Mouse (Mus musculus): ENCODE results near the gene 1110012L19Rik. TPM values are rescaled to one million over a fixed set of nuclear protein-coding genes. Genes with fewer than 3 reads are reported as not detected.
"Not testable (repeated sequence)": the region's sequence is repeated elsewhere in the genome, so short reads cannot be mapped to it uniquely, and the experiment has no call there.

The 1110012L19Rik gene
- polyA plus RNA-seq, 1 experiment: 25.5 TPM

GRCm38 (mm10) chrX:70384917-70385275, 781 bp upstream of the 1110012L19Rik start:
- H3K79me2 ChIP-seq (ENCODE audit: control insufficient read depth, insufficient read depth): no peaks in the 10 kb centered on the region
- TF ChIP-seq POLR2A (IDR thresholded peaks at IDR 0.05; ENCODE audit: insufficient read length, low read depth): no peak
- TF ChIP-seq POLR2AphosphoS2 (IDR thresholded peaks at IDR 0.05; ENCODE audit: insufficient read length, low read depth): no peak
- no peak for TF ChIP-seq MYOG (IDR thresholded peaks at IDR 0.05; ENCODE audit: control insufficient read depth in 1 of 3, insufficient read depth in 1 of 3, insufficient read length in 2 of 3, low read depth in 2 of 3)
- no peak for TF ChIP-seq MYOD1 (IDR thresholded peaks at IDR 0.05; ENCODE audit: control insufficient read depth in 1 of 3, insufficient read length in 2 of 3, low read depth in 2 of 3)
- no peak for TF ChIP-seq REST (IDR thresholded peaks at IDR 0.05; ENCODE audit: insufficient read depth, insufficient read length)
- TF ChIP-seq SRF (IDR thresholded peaks at IDR 0.05; ENCODE audit: control insufficient read depth, insufficient read length, low read depth): no peak
- no peak for TF ChIP-seq TCF12 (IDR thresholded peaks at IDR 0.05; ENCODE audit: insufficient read depth, poor library complexity, severe bottlenecking)
- TF ChIP-seq USF1 (IDR thresholded peaks at IDR 0.05; ENCODE audit: low read depth): no peak
- TF ChIP-seq MAX (IDR thresholded peaks at IDR 0.05; ENCODE audit: low read depth): no peak
- no peak for TF ChIP-seq CEBPB (IDR thresholded peaks at IDR 0.05; ENCODE audit: insufficient read depth, poor library complexity, severe bottlenecking)
- TF ChIP-seq TCF3 (IDR thresholded peaks at IDR 0.05; ENCODE audit: insufficient read length, low read depth): no peak
- TF ChIP-seq E2F4 (IDR thresholded peaks at IDR 0.05; ENCODE audit: insufficient read depth): no peak
- H3K4me2 ChIP-seq (ENCODE audit: low read depth): peak overlapping the region; percentile 67
- no peaks in the 10 kb centered on the region for H3K36me3 ChIP-seq (ENCODE audit: control insufficient read depth, insufficient read depth)
- peak overlapping the region; percentile 45 for H3K4me3 ChIP-seq
- H3K27me3 ChIP-seq (ENCODE audit: control insufficient read depth, insufficient read depth, insufficient read length): peaks cover 4% of the 10 kb centered on the region
- H3ac ChIP-seq (ENCODE audit: control insufficient read depth, insufficient read length): no peak overlapping the region

GRCm38 (mm10) chrX:70385962-70386351, 280 bp downstream of the 1110012L19Rik start:
- Histone ChIP-seq H3K27me3 (ENCODE audit: control insufficient read depth, insufficient read depth, insufficient read length) (peaks cover 4% of the 10 kb centered on the region), H3K4me2 (ENCODE audit: low read depth) (peak overlapping the region; percentile 77), H3ac (ENCODE audit: control insufficient read depth, insufficient read length) (no peak overlapping the region), H3K4me3 (peak overlapping the region; percentile 45), H3K79me2 (ENCODE audit: control insufficient read depth, insufficient read depth) (no peaks in the 10 kb centered on the region), H3K36me3 (ENCODE audit: control insufficient read depth, insufficient read depth) (no peaks in the 10 kb centered on the region)
- no peak for TF ChIP-seq REST (IDR thresholded peaks at IDR 0.05; ENCODE audit: insufficient read depth, insufficient read length)
- no peak for TF ChIP-seq POLR2A (IDR thresholded peaks at IDR 0.05; ENCODE audit: insufficient read length, low read depth)
- TF ChIP-seq POLR2AphosphoS2 (IDR thresholded peaks at IDR 0.05; ENCODE audit: insufficient read length, low read depth): no peak
- no peak for TF ChIP-seq USF1 (IDR thresholded peaks at IDR 0.05; ENCODE audit: low read depth)
- no peak for TF ChIP-seq MAX (IDR thresholded peaks at IDR 0.05; ENCODE audit: low read depth)
- TF ChIP-seq SRF (IDR thresholded peaks at IDR 0.05; ENCODE audit: control insufficient read depth, insufficient read length, low read depth): no peak
- TF ChIP-seq MYOD1 (IDR thresholded peaks at IDR 0.05; ENCODE audit: control insufficient read depth in 1 of 3, insufficient read length in 2 of 3, low read depth in 2 of 3): no peak
- no peak for TF ChIP-seq MYOG (IDR thresholded peaks at IDR 0.05; ENCODE audit: control insufficient read depth in 1 of 3, insufficient read depth in 1 of 3, insufficient read length in 2 of 3, low read depth in 2 of 3)
- no peak for TF ChIP-seq TCF3 (IDR thresholded peaks at IDR 0.05; ENCODE audit: insufficient read length, low read depth)
- TF ChIP-seq E2F4 (IDR thresholded peaks at IDR 0.05; ENCODE audit: insufficient read depth): no peak
- TF ChIP-seq TCF12 (IDR thresholded peaks at IDR 0.05; ENCODE audit: insufficient read depth, poor library complexity, severe bottlenecking): no peak
- no peak for TF ChIP-seq CEBPB (IDR thresholded peaks at IDR 0.05; ENCODE audit: insufficient read depth, poor library complexity, severe bottlenecking)

GRCm38 (mm10) chrX:70392636-70393035, 7.0 kb downstream of the 1110012L19Rik start:
- not testable (repeated sequence) for H3K4me2 ChIP-seq (ENCODE audit: low read depth); H3K27me3 ChIP-seq (ENCODE audit: control insufficient read depth, insufficient read depth, insufficient read length); H3K36me3 ChIP-seq (ENCODE audit: control insufficient read depth, insufficient read depth); H3K4me3 ChIP-seq; H3ac ChIP-seq (ENCODE audit: control insufficient read depth, insufficient read length); H3K79me2 ChIP-seq (ENCODE audit: control insufficient read depth, insufficient read depth)

- not testable (repeated sequence) for H3K4me2 ChIP-seq (ENCODE audit: low read depth); H3K79me2 ChIP-seq (ENCODE audit: control insufficient read depth, insufficient read depth); H3K4me3 ChIP-seq; H3ac ChIP-seq (ENCODE audit: control insufficient read depth, insufficient read length); H3K27me3 ChIP-seq (ENCODE audit: control insufficient read depth, insufficient read depth, insufficient read length); H3K36me3 ChIP-seq (ENCODE audit: control insufficient read depth, insufficient read depth)
Observed at GRCm38 (mm10) chrX:70425473-70425872, 39.8 kb downstream of the 1110012L19Rik start.

Other genes starting within 250 kb of the 1110012L19Rik start
- gene Ids, start 20.8 kb upstream of the 1110012L19Rik start, polyA plus RNA-seq (2012; fragmentation: generic; extraction: Trizol): 6.1 TPM
- gene Tmem185a, start 91.3 kb downstream of the 1110012L19Rik start, polyA plus RNA-seq (2012; fragmentation: generic; extraction: Trizol): 31.2 TPM

All from myocyte (in vitro differentiated cells).